Mouse (Mus musculus) cortical plate, adult 2 months (tissue): ENCODE results near the gene Spaca3. TPM values are rescaled to one million over a fixed set of nuclear protein-coding genes. Genes with fewer than 3 reads are reported as not detected.

Experiments used
- H3K27ac ChIP-seq: fragments of 200-500 bp; 2 replicates; pipeline ENCODE4 v1.5.1; 2012; ENCODE audit warnings: low read length, control low read depth, inconsistent platforms; ENCODE audit not compliant: insufficient read depth
- H3K4me1 ChIP-seq: fragments of 200-500 bp; 2 replicates; pipeline ENCODE4 v1.6.1; 2011; ENCODE audit warnings: low read length; ENCODE audit not compliant: control insufficient read depth, insufficient read depth
- H3K4me3 ChIP-seq: fragments of 200-500 bp; 2 replicates; pipeline ENCODE4 v1.5.1; 2011; ENCODE audit warnings: mild to moderate bottlenecking, low read length, control low read depth; ENCODE audit not compliant: insufficient read depth
- CTCF ChIP-seq: fragments of 200-500 bp; IDR thresholded peaks from 2 replicates; pipeline ENCODE4 v1.5.1; 2011; ENCODE audit warnings: mild to moderate bottlenecking, control low read depth, low read length; ENCODE audit not compliant: insufficient read depth; ENCODE audit errors: extremely low read depth
- POLR2A ChIP-seq: fragments of 200-500 bp; IDR thresholded peaks from 2 replicates; pipeline ENCODE4 v1.6.1; 2011; ENCODE audit warnings: mild to moderate bottlenecking, low read length, control low read depth; ENCODE audit not compliant: insufficient read depth; ENCODE audit errors: extremely low read depth
- polyA plus RNA-seq: library from polyadenylated mRNA; depleted of rRNA; stranded (reverse); fragments of >200 nt; gene quantifications from 2 replicates; pipeline ENCODE4 v1.2.3, GENCODE M21; 2012

The Spaca3 gene
- polyA plus RNA-seq, 1 experiment, result not detected

DNA sequence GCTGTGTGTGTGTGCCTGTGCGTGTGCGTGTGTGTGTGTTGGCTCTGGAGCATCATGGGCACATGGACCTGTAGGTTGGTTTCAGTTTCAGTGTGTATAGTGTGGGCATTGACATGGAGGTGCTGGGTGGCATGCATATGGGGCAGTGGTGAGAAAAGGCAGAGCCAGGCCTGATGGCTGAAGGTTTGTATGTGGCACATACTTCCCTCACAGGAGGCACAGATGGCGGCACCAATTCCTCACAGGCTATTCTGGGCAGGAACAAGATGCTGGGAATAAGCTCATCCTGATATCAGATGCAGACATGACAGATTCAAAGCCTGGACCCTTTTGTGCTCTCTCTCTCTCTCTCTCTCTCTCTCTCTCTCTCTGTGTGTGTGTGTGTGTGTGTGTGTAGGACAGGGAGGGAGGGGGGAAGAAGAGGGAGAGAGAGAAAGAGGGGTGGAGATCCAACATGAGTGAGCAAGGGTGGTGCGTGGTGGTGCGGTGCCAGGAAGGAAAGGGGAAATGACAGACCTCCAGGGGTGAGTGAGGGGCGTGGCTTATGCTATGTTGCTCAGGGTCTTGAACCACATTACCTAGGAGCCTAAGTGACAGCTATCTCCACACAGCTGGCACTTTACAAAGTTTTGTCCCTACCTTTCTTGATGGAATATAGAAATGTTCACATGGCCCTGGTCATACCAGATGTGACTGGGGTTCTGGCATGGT, 26.5 kb downstream of the Spaca3 start:
- TF ChIP-seq POLR2A, result no peak

DNA sequence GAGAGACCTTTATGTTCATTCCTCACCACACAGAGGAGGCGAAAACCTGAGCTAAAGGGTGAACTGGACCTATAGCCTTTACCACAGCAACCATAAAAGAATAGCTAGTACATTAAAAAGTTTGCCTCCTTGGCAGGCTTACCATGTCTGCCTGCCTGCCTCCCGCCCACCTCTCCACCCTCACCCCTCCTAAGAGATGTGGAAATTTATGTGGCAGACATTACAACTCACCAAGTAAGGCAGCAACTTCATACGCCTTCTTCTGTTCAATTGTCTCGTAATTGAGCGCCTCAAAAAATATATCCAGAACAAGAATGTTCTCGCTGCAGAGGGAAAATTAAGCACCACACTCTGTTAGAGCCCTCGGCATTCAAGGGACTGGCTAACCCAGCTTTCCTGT, 28.2 kb downstream of the Spaca3 start:
- Histone ChIP-seq H3K27ac (peak overlapping the region; percentile 57), H3K4me3 (no peak overlapping the region), H3K4me1 (peaks cover 13% of the 10 kb centered on the region)
- TF ChIP-seq POLR2A (no peak), CTCF (no peak)

More for the DNA sequence above, 26.5 kb downstream of the Spaca3 start:
- no peak overlapping the region for H3K4me3 ChIP-seq
- no peak overlapping the region for H3K27ac ChIP-seq
- peaks cover 13% of the 10 kb centered on the region for H3K4me1 ChIP-seq

DNA sequence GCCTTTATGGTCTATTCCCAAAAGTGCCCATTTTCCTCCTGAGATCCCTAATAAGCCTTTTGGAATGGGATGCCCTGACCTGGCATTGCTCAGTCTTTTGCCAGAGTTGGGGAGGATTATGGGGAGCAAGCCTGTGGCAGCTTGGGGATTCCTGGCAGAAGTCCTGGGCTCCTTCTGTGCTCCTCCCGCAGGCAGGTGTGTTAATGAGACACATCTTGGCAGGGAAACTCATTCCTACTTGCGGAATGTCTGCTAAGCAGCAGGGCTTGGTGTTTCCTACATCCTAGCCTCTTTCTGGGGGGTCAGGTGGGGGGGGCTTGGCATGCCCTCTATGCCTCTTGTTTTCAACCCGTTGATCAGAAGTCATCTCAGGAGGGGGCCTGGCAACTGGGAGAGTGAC, 28.9 kb downstream of the Spaca3 start:
- H3K27ac ChIP-seq, result peak overlapping the region; percentile 57; the same call in 1 of the 2 replicates
- TF ChIP-seq CTCF, result no peak
- TF ChIP-seq POLR2A, result no peak
- H3K4me3 ChIP-seq, result no peak overlapping the region
- peaks cover 13% of the 10 kb centered on the region for H3K4me1 ChIP-seq

DNA sequence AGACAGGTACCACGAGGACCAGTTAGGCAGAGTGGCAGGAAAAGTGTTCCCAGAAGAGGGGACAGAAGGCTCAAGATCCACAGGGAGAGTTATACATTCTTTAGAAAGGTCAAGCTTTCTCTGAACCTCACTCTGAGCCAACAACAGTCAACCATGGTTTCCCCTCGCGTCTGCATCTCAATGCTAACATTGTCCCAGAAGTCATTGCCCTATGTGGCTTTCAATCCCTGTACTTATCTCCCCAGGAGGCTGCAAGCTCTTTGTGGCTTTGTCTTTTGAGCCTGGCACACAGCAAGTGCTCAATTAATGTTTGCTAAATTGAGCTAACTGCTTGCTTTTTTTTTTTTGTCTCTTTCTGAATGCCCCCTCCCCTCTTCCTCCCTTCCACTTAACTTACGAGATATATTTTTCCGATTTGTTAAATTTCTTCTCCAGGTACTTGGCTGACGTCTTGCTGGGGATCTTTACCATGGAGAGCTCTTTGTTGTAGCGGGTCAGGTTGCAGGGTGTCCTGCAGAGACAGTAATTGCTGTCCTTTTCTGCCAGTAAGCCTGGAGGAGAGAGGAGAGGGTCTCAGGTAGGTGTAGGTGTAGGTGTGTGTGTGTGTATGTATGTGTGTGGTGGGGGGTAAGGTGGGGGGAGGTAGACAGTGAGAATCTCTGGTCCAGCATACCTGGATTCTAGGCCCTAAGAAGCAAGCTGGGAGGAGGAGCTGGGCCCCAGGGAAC, 31.3 kb downstream of the Spaca3 start:
- Histone ChIP-seq H3K4me1 (peaks cover 11% of the 10 kb centered on the region), H3K27ac (no peak overlapping the region), H3K4me3 (no peak overlapping the region)
- TF ChIP-seq POLR2A, result no peak
- no peak for TF ChIP-seq CTCF

DNA sequence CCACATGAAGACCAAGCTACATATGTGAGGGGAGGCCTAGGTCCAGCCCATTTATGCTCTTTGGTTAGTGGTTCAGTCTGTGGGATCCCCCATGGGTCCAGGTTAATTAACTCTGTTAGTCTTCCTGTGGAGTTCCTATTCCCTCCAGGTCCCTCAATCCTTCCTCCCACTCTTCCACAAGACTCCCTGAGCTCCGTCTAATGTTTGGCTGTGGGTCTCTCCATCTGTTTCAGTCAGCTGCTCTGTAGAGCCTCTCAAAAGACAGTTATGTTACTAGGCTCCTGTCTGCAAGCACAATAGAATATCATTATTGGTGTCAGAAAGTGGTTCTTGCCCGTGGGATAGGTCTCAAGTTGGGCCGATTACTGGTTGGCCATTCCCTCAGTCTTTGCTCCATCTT, 37.7 kb downstream of the Spaca3 start:
- no peak overlapping the region for H3K27ac ChIP-seq
- no peak overlapping the region for H3K4me3 ChIP-seq
- TF ChIP-seq POLR2A (no peak), CTCF (no peak)
- H3K4me1 ChIP-seq, result peaks cover 7% of the 10 kb centered on the region

DNA sequence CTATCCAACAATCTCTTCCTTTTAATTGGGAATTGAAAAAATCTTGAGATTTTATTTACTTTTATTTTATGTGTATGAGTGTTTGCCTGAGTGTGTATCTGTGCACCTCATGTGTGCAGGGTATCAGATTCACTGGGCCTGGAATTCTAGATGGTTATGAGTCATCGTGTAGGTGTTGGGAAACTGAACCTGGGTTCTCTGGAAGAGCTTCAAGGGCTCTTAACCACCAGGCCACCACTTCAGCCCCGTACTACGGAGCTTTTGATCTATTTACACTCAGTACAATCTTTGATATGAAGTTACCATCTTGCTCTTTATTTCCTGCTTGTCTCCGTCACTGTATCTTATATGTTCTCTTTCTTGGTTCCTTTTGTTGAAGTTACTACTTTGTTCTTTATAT, 42.4 kb downstream of the Spaca3 start:
- Histone ChIP-seq H3K4me1 (peaks cover 6% of the 10 kb centered on the region), H3K4me3 (no peak overlapping the region), H3K27ac (no peak overlapping the region)
- TF ChIP-seq POLR2A (no peak), CTCF (no peak)

DNA sequence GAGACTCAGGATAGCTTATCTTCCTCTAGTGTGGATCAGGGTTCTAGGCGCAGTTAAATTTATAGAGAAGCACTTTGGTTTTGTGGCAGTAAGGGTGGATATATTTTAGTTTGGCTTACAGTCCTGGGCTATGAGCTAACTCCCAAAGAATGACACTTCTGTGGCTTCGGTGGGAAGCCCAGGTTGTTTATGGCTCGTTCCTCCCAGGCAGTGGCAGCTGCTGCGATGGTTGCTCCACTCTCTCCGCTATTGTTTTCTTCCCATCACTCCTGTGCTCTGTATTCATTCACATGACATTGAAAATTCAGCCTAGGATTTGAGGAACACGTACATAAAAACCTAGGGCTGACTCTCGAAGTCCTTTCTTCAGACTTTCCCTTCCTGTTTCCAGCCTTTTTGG, 44.5 kb downstream of the Spaca3 start:
- peaks cover 2% of the 10 kb centered on the region; the same call in 1 of the 2 replicates for H3K4me1 ChIP-seq
- TF ChIP-seq CTCF, result no peak
- no peak for TF ChIP-seq POLR2A
- no peak overlapping the region for H3K4me3 ChIP-seq
- no peak overlapping the region for H3K27ac ChIP-seq

DNA sequence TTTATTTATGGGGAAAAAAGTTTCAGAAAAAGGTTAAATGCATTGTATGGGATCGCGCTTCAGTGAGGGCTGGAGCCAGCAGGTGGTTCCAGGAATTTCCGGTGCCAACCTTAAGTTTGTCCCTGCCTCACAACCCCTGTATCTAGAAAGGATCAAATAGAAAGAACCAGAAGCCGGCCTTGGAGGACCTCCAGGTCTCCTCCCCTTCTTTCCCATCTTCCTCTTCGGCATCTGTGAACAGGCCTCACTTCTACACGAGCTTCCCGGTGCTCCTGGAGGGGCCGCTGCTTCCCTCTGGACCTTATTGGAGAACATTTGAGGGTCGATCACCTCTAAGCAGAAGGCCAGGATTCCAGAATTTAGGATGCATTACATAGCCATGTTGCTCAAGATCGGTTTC, 45.3 kb downstream of the Spaca3 start:
- no peak overlapping the region for H3K4me3 ChIP-seq
- no peak overlapping the region for H3K27ac ChIP-seq
- 0 out of 2 replicates have a peak, but pooled peaks cover 1% of the 10 kb centered on the region for H3K4me1 ChIP-seq
- TF ChIP-seq CTCF (no peak), POLR2A (no peak)

DNA sequence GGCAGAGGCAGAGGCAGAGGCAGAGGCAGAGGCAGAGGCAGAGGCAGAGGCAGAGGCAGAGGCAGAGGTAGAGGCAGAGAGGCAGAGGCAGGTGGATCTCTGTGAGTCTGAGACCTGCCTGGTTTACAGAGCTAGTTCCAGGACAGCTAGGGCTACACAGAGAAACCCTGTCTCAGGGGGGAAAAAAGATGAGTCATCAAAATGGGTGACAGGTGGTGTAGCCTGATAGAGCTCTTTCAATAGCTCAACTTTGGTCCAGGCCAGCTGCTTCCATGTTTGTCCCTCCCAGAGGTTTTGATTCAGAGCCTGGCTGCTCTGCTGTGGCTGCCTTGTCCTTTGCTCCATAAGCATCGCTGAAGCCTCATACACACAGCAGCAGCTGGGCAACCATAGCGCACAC, 46.4 kb downstream of the Spaca3 start:
- Histone ChIP-seq H3K27ac (no peak overlapping the region), H3K4me3 (no peak overlapping the region), H3K4me1 (0 out of 2 replicates have a peak, but pooled peaks cover 1% of the 10 kb centered on the region)
- no peak for TF ChIP-seq CTCF
- TF ChIP-seq POLR2A, result no peak

DNA sequence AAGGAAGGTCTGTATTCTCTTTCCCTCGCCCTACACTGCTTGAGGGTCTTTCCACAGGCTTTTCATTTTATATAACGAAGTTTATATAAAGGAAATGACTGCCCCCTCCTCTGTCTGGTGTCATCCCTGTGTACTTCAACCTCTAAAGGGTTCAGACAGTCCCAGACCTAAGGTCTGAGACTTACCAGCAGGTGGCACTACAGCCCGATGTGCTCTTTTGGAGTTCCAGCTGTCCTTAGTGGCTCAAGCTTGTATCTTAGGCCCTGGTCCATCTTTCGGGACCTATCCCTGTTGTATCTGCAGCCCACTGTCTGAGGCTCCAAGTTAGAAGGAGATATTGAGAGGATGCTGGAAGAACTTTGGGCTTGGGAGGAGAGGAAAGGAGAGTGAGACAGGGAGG, 48.3 kb downstream of the Spaca3 start:
- Histone ChIP-seq H3K27ac (no peak overlapping the region), H3K4me1 (0 out of 2 replicates have a peak, but pooled peaks cover 1% of the 10 kb centered on the region), H3K4me3 (no peak overlapping the region)
- peak; percentile 81 for TF ChIP-seq CTCF
- TF ChIP-seq POLR2A, result no peak
